Mouse (Mus musculus) embryonic facial prominence, embryonic 15.5 days (tissue): ENCODE results near the gene Wnt9b. TPM values are rescaled to one million over a fixed set of nuclear protein-coding genes. Genes with fewer than 3 reads are reported as not detected.
"Not testable (repeated sequence)": the region's sequence is repeated elsewhere in the genome, so short reads cannot be mapped to it uniquely, and the experiment has no call there.

Experiments used
- ATAC-seq: fragments of 200-750 bp; cut with Nextera tagmentation; 2 replicates; pipeline ENCODE4 v1.8.0; 2017; ENCODE audit warnings: low read depth, moderate TSS enrichment; ENCODE audit not compliant: insufficient number of reproducible peaks, low FRiP score, low TSS enrichment
- H3K27ac ChIP-seq: fragments of 300-500 bp; sonication (generic); replicated peaks from 2 replicates; pipeline ENCODE4 v1.5.1; 2015; ENCODE audit warnings: mild to moderate bottlenecking, inconsistent platforms
- H3K27me3 ChIP-seq: fragments of 300-500 bp; sonication (generic); 2 replicates; pipeline ENCODE4 v1.6.1; 2015; ENCODE audit warnings: inconsistent platforms
- H3K36me3 ChIP-seq: fragments of 300-500 bp; sonication (generic); 2 replicates; pipeline ENCODE4 v1.6.1; 2015; ENCODE audit warnings: mild to moderate bottlenecking, inconsistent platforms
- H3K4me1 ChIP-seq: fragments of 300-500 bp; sonication (generic); 2 replicates; pipeline ENCODE4 v1.6.1; 2015; ENCODE audit warnings: inconsistent platforms
- H3K4me2 ChIP-seq: fragments of 300-500 bp; sonication (generic); replicated peaks from 2 replicates; pipeline ENCODE4 v1.6.1; 2015; ENCODE audit warnings: mild to moderate bottlenecking, inconsistent platforms
- H3K4me3 ChIP-seq: fragments of 300-500 bp; sonication (generic); replicated peaks from 2 replicates; pipeline ENCODE4 v1.5.1; 2015; ENCODE audit warnings: mild to moderate bottlenecking, inconsistent platforms
- H3K9ac ChIP-seq: fragments of 300-500 bp; sonication (generic); 2 replicates; pipeline ENCODE4 v1.6.1; 2015; ENCODE audit warnings: inconsistent platforms
- H3K9me3 ChIP-seq: fragments of 300-500 bp; sonication (generic); replicated peaks from 2 replicates; pipeline ENCODE4 v1.6.1; 2016; ENCODE audit warnings: inconsistent platforms
- WGBS: fragments of 180-500 bp; shearing (Covaris S2); methylation state at CpG from one replicate; pipeline ENCODE4 v1.1.7; 2015; 5-methylcytosine and 5-hydroxymethylcytosine counted together
- polyA plus RNA-seq: library from polyadenylated mRNA; unstranded; fragments of >200 nt; fragmentation: Nextera tagmentation; extraction: Ambion mirVana; gene quantifications from 2 replicates; pipeline ENCODE4 v1.2.1, GENCODE M21; 2015

Wnt9b gene
- polyA plus RNA-seq, 1 experiment from 2014 or later = 1.2 TPM

DNA sequence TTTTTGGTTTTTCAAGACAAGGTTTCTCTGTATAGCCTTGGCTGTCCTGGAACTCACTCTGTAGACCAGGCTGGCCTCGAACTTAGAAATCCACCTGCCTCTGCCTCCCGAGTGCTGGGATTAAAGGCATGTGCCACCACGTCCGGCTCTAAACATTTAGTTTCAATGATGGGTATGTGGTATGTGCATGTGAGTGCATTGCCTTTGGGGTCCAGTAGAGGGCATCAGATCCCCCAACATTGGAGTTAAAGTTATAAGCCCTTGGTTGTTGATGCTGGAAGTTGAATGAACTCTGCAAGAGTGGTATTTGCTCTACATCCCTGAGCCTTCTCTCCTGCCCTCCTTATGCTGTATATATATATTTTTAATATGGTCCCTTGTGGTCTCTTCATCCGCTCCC, 11.3 kb upstream of the Wnt9b start:
- not testable (repeated sequence) for H3K9me3 ChIP-seq, H3K4me3 ChIP-seq, ATAC-seq, H3K9ac ChIP-seq, H3K27me3 ChIP-seq, H3K4me1 ChIP-seq, H3K4me2 ChIP-seq, H3K36me3 ChIP-seq, H3K27ac ChIP-seq
- WGBS = 84% methylated on average over 5 of the region's 5 CpGs

DNA sequence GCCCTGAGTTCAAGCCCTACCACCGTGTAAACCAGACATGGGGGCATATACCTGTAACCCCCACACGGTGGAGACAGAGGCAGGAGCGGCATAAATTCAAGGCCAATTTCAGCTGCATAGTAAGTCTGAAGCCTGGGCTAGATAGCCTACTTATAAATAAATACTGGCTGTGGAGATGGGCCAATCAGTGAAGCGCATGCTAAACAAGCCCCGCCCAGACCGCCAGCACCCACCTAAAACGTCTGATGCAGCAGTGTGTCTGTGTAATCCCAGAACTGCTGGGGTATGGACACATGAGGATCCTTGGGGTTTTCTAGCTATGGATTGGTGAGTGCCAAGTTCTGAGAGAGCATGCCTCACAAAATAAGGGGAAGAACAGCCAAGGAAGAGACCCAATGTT, 10.5 kb upstream of the Wnt9b start:
- Histone ChIP-seq H3K4me1 (no peaks in the 10 kb centered on the region), H3K4me3 (no peak overlapping the region), H3K9me3 (no peaks in the 10 kb centered on the region), H3K36me3 (no peaks in the 10 kb centered on the region), H3K9ac (no peak overlapping the region), H3K4me2 (no peak overlapping the region), H3K27ac (no peak overlapping the region), H3K27me3 (peaks cover 7% of the 10 kb centered on the region)
- WGBS = 56% methylated on average over 7 of the region's 7 CpGs
- ATAC-seq = no peak

DNA sequence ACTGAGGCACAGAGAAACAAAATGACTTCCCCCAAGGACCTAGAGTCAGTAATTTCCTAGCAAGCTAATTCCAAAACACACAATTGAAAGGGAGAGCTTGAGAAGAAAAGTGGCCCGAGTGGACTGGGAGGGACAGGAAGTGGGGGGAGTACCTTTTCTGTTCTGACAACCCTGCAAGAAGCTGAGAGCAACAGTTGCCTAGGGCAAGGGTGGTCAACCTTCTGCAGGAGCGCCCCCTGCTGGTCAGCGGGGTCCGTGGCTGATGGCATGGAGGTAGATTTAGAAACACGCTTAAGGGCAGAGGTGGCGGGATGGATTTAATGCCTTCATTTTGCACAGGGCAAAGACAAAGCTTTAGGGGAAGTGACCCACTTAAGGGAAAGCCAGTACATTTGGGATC, 9.1 kb upstream of the Wnt9b start:
- Histone ChIP-seq H3K4me1 (no peaks in the 10 kb centered on the region), H3K4me2 (no peak overlapping the region), H3K27me3 (peaks cover 7% of the 10 kb centered on the region), H3K9me3 (no peaks in the 10 kb centered on the region), H3K27ac (no peak overlapping the region), H3K4me3 (no peak overlapping the region), H3K36me3 (no peaks in the 10 kb centered on the region), H3K9ac (no peak overlapping the region)
- ATAC-seq = no peak
- WGBS = 4% methylated on average over 6 of the region's 6 CpGs

DNA sequence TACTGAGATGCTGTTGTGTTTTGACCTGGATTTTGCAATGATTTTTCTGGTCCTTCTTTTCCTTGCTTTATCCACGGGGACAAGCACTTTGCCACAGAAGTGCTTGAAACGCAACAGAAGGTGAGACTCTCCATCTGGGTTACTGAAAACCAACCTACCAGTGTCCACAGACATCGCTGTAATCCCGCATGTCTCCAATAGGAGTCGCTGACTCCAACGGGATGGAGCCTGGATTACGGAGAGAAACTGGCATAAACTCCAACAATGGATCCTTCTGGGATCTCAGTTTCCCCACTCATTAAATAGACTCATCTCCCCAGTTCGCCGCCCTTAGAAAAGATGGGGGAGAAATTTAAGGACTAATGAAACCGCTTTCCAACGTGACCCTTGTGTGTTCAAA, 8.4 kb upstream of the Wnt9b start:
- 52% methylated on average over 11 of the region's 11 CpGs for WGBS
- no peak for ATAC-seq
- Histone ChIP-seq H3K36me3 (no peaks in the 10 kb centered on the region), H3K9ac (no peak overlapping the region), H3K27ac (no peak overlapping the region), H3K27me3 (peaks cover 11% of the 10 kb centered on the region), H3K4me2 (no peak overlapping the region), H3K9me3 (no peaks in the 10 kb centered on the region), H3K4me1 (no peaks in the 10 kb centered on the region), H3K4me3 (no peak overlapping the region)

DNA sequence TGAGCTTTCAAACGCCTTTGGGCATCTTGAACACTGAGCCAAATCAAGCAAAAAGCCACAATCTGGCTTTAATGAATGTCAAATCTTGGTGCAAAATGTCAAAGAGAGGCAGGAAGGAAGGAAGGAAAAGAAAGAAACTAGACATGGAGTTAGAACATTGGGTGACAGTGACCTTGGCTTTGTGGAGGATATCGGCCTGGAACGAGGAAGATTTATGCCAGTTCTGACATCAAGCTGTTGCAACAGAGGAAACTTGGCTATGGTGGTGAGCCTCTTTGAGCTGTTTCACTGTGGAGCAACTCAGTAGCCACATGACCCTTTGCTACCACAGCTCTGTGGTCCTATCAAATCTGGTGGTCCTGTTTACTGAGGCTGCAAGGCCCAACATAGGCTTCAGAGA, 991 bp upstream of the Wnt9b start:
- peaks cover 67% of the 10 kb centered on the region for H3K27me3 ChIP-seq
- no peaks in the 10 kb centered on the region for H3K9me3 ChIP-seq
- WGBS = 55% methylated on average over 3 of the region's 3 CpGs

DNA sequence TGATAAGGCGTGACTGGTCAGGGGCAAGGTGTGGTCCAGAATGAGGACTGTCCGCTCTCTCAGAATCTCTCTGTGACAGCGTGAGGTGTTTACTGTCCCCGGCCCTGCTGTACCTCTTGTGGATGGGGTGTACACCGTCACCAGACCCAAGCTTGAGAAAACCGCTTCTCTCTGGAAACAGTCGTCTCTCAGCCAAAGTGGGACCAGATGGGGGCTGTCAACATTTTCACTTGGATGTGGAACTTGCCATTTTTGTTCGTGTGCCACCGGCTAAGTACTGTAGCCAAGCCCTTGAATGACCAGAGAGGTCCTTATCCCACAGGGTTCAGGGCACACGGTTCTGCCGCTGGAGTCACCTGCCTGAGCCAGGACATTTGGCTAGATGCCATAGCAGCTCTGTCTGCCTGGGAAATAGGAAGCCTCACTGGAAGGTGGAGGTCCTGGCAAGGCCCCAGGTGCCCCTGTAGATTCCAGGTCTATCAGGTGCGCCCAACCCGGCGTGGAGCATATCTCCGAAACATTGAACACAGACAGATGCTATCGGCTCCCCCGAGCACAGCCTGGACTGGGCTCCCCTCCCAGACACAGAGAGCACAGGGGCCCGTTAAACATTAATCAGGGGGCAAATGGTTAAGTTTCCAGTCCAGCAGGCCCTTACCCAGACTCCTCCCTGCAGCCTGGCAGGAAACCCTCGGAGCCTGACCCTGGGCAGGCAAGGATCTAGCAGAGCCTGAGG, 14.4 kb downstream of the Wnt9b start:
- Histone ChIP-seq H3K4me2 (no peak overlapping the region), H3K36me3 (no peaks in the 10 kb centered on the region), H3K9me3 (no peaks in the 10 kb centered on the region), H3K4me1 (no peaks in the 10 kb centered on the region), H3K27ac (no peak overlapping the region), H3K4me3 (no peak overlapping the region), H3K9ac (no peak overlapping the region), H3K27me3 (no peaks in the 10 kb centered on the region; the same call in 1 of the 2 replicates)
- 60% methylated on average over 19 of the region's 19 CpGs for WGBS
- ATAC-seq = no peak

More for the DNA sequence above, 991 bp upstream of the Wnt9b start:
- Histone ChIP-seq H3K4me1 (peaks cover 12% of the 10 kb centered on the region), H3K4me2 (no peak overlapping the region), H3K9ac (no peak overlapping the region), H3K27ac (no peak overlapping the region), H3K36me3 (no peaks in the 10 kb centered on the region), H3K4me3 (no peak overlapping the region)
- ATAC-seq = no peak

DNA sequence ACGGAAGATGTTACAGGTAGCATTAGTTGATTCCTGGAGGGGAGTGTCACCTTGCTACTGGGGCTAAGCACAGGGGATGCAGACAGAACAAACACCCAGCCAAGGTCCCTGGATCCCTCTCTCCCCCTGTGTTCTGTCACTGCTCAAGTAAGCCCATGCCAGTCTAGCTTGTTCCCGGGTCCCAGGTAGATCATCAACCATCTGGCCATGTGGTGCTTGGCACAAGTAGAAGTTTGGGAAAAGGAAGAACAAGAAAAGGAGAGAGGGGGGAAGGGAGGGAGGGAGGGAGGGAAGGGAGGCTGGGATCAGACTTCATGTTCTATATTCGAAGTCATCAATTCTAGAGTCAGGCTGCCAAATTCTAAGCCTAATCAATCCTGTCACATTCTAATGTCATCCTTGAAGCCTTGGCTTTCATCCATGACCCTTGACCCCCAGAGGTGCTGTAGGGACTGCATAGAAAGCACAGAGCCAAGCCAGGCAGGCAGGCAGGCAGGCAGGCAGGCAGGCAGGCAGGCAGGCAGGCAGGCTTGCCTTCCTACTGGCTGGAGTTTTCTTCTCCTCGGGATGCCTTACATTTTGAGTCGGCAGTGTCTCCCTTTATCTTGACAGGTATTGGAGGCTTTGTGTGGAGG, 15.1 kb downstream of the Wnt9b start:
- Histone ChIP-seq H3K4me2 (no peak overlapping the region), H3K27me3 (no peaks in the 10 kb centered on the region; the same call in 1 of the 2 replicates), H3K9me3 (no peaks in the 10 kb centered on the region), H3K4me1 (no peaks in the 10 kb centered on the region), H3K27ac (no peak overlapping the region), H3K4me3 (no peak overlapping the region), H3K36me3 (no peaks in the 10 kb centered on the region), H3K9ac (no peak overlapping the region)
- 52% methylated on average over 5 of the region's 5 CpGs for WGBS
- no peak for ATAC-seq

DNA sequence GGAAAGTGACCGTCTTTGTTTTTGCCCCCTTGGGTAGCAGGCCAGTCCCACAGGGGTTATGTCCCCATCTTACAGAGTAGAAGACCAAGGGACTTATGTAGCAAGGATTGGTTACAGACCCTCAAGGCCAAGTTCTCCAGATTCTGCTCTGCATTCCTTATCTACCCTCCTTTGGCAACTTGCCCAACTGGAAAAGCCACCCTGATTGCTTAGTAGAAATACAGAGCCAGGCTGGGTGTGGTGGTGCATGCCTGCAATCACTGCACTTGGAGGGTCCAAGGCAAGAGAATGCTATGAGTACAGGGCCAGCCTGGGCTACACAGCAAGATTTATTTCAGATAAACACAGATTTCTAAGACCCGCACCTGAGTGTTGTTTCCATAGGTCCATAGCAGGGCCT, 15.7 kb downstream of the Wnt9b start:
- no peaks in the 10 kb centered on the region for H3K9me3 ChIP-seq
- no peak overlapping the region for H3K4me2 ChIP-seq
- ATAC-seq = no peak
- H3K27ac ChIP-seq = no peak overlapping the region
- H3K27me3 ChIP-seq = no peaks in the 10 kb centered on the region; the same call in 1 of the 2 replicates
- no peaks in the 10 kb centered on the region for H3K36me3 ChIP-seq
- 76% methylated on average over 2 of the region's 2 CpGs for WGBS
- no peak overlapping the region for H3K9ac ChIP-seq
- H3K4me3 ChIP-seq = no peak overlapping the region
- H3K4me1 ChIP-seq = no peaks in the 10 kb centered on the region

DNA sequence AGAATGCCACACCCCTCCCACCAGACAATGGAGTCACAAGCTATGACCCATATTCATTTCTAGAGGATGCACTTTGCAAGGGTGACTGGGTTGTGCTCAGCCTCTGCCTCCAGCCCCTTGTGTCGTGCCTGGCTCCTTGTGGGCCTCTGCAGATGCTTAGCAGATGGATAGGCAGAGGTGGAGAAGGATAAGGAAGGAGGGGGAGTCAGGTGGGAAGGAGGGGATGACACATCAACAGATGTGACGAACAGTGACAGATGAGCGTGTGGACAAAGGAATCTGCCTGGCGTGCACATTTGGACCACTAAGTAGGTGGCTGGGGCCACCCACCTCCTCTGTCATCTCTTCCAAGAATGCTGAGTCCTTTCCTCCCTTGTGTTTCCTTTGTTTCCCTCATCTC, 16.6 kb downstream of the Wnt9b start:
- Histone ChIP-seq H3K4me3 (no peak overlapping the region), H3K4me2 (no peak overlapping the region), H3K27ac (no peak overlapping the region), H3K36me3 (no peaks in the 10 kb centered on the region), H3K9me3 (no peaks in the 10 kb centered on the region), H3K4me1 (no peaks in the 10 kb centered on the region), H3K9ac (no peak overlapping the region), H3K27me3 (no peaks in the 10 kb centered on the region; the same call in 1 of the 2 replicates)
- no peak for ATAC-seq
- 47% methylated on average over 4 of the region's 4 CpGs for WGBS

DNA sequence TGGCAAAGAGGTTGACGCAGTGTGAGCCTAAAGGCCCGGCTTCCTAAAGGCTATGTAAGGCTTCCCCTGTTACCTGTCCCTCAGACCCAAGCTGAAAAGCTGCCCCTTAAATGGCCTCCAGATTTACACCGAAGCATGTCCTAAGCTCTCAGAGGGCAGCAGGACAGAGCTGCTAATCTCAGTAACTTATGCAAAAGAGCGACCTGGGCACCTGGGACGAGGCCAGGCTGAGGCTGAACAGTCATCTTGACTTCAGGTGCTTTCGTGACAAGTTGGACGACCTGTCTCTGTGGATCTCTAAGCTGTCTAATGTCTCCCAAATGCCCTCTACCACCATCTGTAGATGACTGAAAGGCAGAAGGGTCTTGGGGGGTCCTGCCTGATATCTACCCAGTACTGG, 17.3 kb downstream of the Wnt9b start:
- Histone ChIP-seq H3K4me3 (no peak overlapping the region), H3K27ac (no peak overlapping the region), H3K9me3 (no peaks in the 10 kb centered on the region), H3K36me3 (no peaks in the 10 kb centered on the region), H3K27me3 (no peaks in the 10 kb centered on the region; the same call in 1 of the 2 replicates), H3K9ac (no peak overlapping the region), H3K4me1 (no peaks in the 10 kb centered on the region), H3K4me2 (no peak overlapping the region)
- 78% methylated on average over 7 of the region's 7 CpGs for WGBS
- ATAC-seq = no peak

DNA sequence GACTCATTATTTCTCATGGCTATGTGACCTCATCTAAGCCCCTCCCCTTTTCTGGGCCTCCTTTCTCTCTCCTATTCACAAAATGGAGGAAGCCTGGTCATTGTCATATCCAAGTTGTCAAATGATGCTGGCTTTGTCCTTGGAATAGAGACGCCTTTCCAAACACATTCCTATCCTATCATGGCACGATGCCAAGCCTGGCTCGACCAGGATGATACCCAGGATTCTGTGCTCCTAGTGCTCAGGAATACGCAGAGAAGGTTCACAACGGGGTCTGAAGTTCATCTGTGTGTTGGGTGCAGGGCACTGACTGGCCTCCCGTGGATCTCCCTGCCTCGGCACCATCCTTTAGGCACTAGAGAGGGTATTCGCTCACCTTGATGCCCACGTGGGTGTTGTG, 18.0 kb downstream of the Wnt9b start:
- H3K9ac ChIP-seq = no peak overlapping the region
- ATAC-seq = no peak
- no peak overlapping the region for H3K27ac ChIP-seq
- no peak overlapping the region for H3K4me3 ChIP-seq
- H3K27me3 ChIP-seq = no peaks in the 10 kb centered on the region; the same call in 1 of the 2 replicates
- no peaks in the 10 kb centered on the region for H3K36me3 ChIP-seq
- WGBS = 74% methylated on average over 9 of the region's 9 CpGs
- H3K9me3 ChIP-seq = no peaks in the 10 kb centered on the region
- no peaks in the 10 kb centered on the region for H3K4me1 ChIP-seq
- no peak overlapping the region for H3K4me2 ChIP-seq
